Comparison of ENCODE assay signal across 9 mouse cellular contexts in the genomic region with DNA sequence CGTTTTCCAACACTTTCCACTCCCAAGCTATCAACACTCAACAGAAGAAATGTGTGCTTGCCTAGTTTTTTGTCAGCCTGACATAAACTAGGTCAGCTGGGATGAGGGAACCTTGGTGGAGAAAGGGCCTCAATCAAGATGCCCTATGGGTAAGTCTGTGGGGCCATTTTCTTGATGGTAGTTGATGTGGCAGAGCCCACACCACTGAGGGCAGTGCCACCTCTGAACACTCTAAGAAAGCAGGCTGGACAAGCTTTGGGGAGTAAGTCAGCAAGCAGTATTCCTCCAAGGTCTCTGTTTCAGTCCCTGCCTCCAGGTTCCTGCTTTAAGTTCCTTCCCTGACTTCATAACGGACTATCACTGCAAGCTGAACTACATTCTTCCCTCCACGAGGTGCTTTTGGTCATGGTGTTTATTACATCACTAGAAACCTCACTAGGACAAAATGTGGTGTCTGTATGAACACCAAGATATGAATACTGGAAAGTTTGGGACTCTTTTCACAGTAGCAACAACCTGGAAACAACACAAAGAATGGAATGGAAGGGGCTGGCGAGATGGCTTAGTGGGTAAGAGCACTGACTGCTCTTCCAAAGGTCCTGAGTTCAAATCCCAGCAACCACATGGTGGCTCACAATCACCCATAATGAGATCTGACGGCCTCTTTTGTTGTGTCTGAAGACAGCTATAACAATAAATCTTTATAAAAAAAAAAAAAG. TPM values are rescaled to one million over a fixed set of nuclear protein-coding genes. Genes with fewer than 3 reads are reported as not detected.
DNase-seq lines count a peak whose midpoint lies in the region; ATAC-seq and TF ChIP-seq lines count a peak whose summit lies in the region.
"Had no signal": no experiment of that assay in that cellular context is flagged by ENCODE, and none has a peak within 500 bp of the region (broad histone marks: within the 10 kb centered on the region; RNA-seq: fewer than 3 reads in every experiment).

No protein-coding gene starts in this region.

- peaks cover 20% of the 10 kb centered on the region for H3K36me3 ChIP-seq in heart, embryonic 10.5 days
- H3K36me3 ChIP-seq in G1E (replicated peaks): peaks cover 30% of the 10 kb centered on the region
- 0 out of 2 replicates have a peak, but pooled peaks cover 4% of the 10 kb centered on the region for H3K36me3 ChIP-seq in hindbrain, embryonic 11.5 days (ENCODE audit: control insufficient read depth, insufficient read depth, low read length)
- H3K36me3 ChIP-seq in midbrain, embryonic 10.5 days: peaks cover 26% of the 10 kb centered on the region

- intact Hi-C loops in heart, postnatal 36 days (cut with DNase I): no loop called here

- no peaks in the 10 kb centered on the region for H3K9me3 ChIP-seq in heart, embryonic 10.5 days
- no peaks in the 10 kb centered on the region for H3K9me3 ChIP-seq in G1E (replicated peaks)
- no peaks in the 10 kb centered on the region for H3K9me3 ChIP-seq in hindbrain, embryonic 11.5 days (ENCODE audit: control insufficient read depth, low read length)
- no peaks in the 10 kb centered on the region for H3K9me3 ChIP-seq in midbrain, embryonic 10.5 days (replicated peaks)

- H3K27ac ChIP-seq in heart, embryonic 10.5 days: peak overlapping the region; percentile 96
- no peak overlapping the region; the same call in 1 of the 2 replicates for H3K27ac ChIP-seq in hindbrain, embryonic 11.5 days (ENCODE audit: low read depth, low read length)
- peak overlapping the region; percentile 96 for H3K27ac ChIP-seq in midbrain, embryonic 10.5 days (replicated peaks)

- no peak for TF ChIP-seq CTCF in G1E (IDR thresholded peaks at IDR 0.05; ENCODE audit: low read depth, low read length)

- peak overlapping the region; percentile 81 for H3K4me3 ChIP-seq in heart, embryonic 10.5 days
- peak overlapping the region; percentile 80; the same call in 1 of the 2 replicates for H3K4me3 ChIP-seq in G1E (ENCODE audit: low read depth, low read length)
- H3K4me3 ChIP-seq in hindbrain, embryonic 11.5 days (ENCODE audit: low read depth, low read length): peak overlapping the region; percentile 75
- peak overlapping the region; percentile 81 for H3K4me3 ChIP-seq in midbrain, embryonic 10.5 days

- H3K4me1 ChIP-seq in heart, embryonic 10.5 days: peaks cover 31% of the 10 kb centered on the region
- peaks cover 61% of the 10 kb centered on the region for H3K4me1 ChIP-seq in G1E (ENCODE audit: insufficient read depth, low read depth, low read length)
- peaks cover 13% of the 10 kb centered on the region for H3K4me1 ChIP-seq in hindbrain, embryonic 11.5 days (replicated peaks; ENCODE audit: control insufficient read depth, insufficient read depth, low read length)
- peaks cover 73% of the 10 kb centered on the region for H3K4me1 ChIP-seq in midbrain, embryonic 10.5 days

- H3K9ac ChIP-seq in hindbrain, embryonic 11.5 days (ENCODE audit: low read depth, low read length): peak overlapping the region; percentile 79; the same call in 1 of the 2 replicates

- peak overlapping the region; percentile 72 for H3K4me2 ChIP-seq in hindbrain, embryonic 11.5 days (replicated peaks; ENCODE audit: low read depth, low read length)

- no peak for ATAC-seq in G1E (ENCODE audit: extremely low read depth, insufficient number of reproducible peaks, low FRiP score, poor library complexity, severe bottlenecking)
- ATAC-seq in hindbrain, embryonic 11.5 days (ENCODE audit: low FRiP score): no peak

- WGBS in heart, embryonic 10.5 days: 79% methylated on average over 5 of the region's 5 CpGs
- 83% methylated on average over 5 of the region's 5 CpGs for WGBS in hindbrain, embryonic 11.5 days
- WGBS in midbrain, embryonic 10.5 days: 80% methylated on average over 5 of the region's 5 CpGs

- no peak for DNase-seq in heart, embryonic 10.5 days (ENCODE audit: low spot score)
- DNase-seq in heart, postnatal 36 days: no peak
- DNase-seq in G1E (ENCODE audit: low spot score): no peak
- DNase-seq in hindbrain, embryonic 11.5 days (ENCODE audit: low spot score): no peak
- no peak for DNase-seq in midbrain, embryonic 10.5 days (ENCODE audit: low spot score)
- DNase-seq in left cerebral cortex, adult 18-20 months (ENCODE audit: low spot score in 2 of 2): no peak
- no peak for DNase-seq in adrenal gland, adult 8-10 months
- no peak for DNase-seq in adrenal gland, postnatal 4 days (ENCODE audit: low spot score in 2 of 2)

- H3K27me3 ChIP-seq in heart, embryonic 10.5 days (ENCODE audit: insufficient read depth, poor library complexity, severe bottlenecking): no peaks in the 10 kb centered on the region
- H3K27me3 ChIP-seq in G1E (ENCODE audit: insufficient read depth, low read length): no peaks in the 10 kb centered on the region; the same call in 1 of the 2 replicates
- H3K27me3 ChIP-seq in hindbrain, embryonic 11.5 days (ENCODE audit: control insufficient read depth, insufficient read depth, low read length): no peaks in the 10 kb centered on the region
- no peaks in the 10 kb centered on the region for H3K27me3 ChIP-seq in midbrain, embryonic 10.5 days (ENCODE audit: low read depth, poor library complexity, severe bottlenecking)

RNA-seq across cellular contexts. Expression of a gene that starts 0.7 kb away (rescaled TPM):
- polyA plus RNA-seq in heart, embryonic 10.5 days (2016; fragmentation: Nextera tagmentation; extraction: Ambion mirVana): 32.3 and 59.4 TPM in 2 replicates
- total RNA-seq in heart, postnatal 36 days (2021): 10 to 100 TPM; 34.6 to 35.8 TPM
- total RNA-seq in G1E (2014; fragmentation: Nextera tagmentation): 18.1 and 38.7 TPM in 2 replicates
- total RNA-seq in G1E (2017): 28.2 and 36.8 TPM in 2 replicates
- 330 and 397 TPM in 2 replicates for polyA plus RNA-seq in G1E (2012)
- 58.4 and 61.5 TPM in 2 replicates for polyA plus RNA-seq in hindbrain, embryonic 11.5 days (2014; fragmentation: Nextera tagmentation; extraction: Ambion mirVana)
- polyA plus RNA-seq in midbrain, embryonic 10.5 days (2016; fragmentation: Nextera tagmentation; extraction: Ambion mirVana): 47.8 and 48.9 TPM in 2 replicates
- total RNA-seq in left cerebral cortex, adult 18-20 months (2021): 10 to 100 TPM; 44.6 to 46.4 TPM
- 100 to 1,000 TPM in 2 of 4 experiments, 10 to 100 TPM in 2; 75.9 to 120 (median 98.1) TPM for total RNA-seq in adrenal gland, adult 8-10 months (2022)
- 100 to 1,000 TPM; 129 to 135 TPM for total RNA-seq in adrenal gland, postnatal 4 days (2021)

RNA-seq across cellular contexts. Expression of a gene that starts 3.1 kb away (rescaled TPM):
- polyA plus RNA-seq in heart, embryonic 10.5 days (2016; fragmentation: Nextera tagmentation; extraction: Ambion mirVana): 3.4 and 6.5 TPM in 2 replicates
- total RNA-seq in heart, postnatal 36 days (2021): 1 to 10 TPM; 7.7 to 9.4 TPM
- total RNA-seq in G1E (2014; fragmentation: Nextera tagmentation) (5.3 and 9.6 TPM in 2 replicates), G1E (2017) (0.41 and 2.3 TPM in 2 replicates)
- 1.7 and 2.2 TPM in 2 replicates for polyA plus RNA-seq in G1E (2012)
- 6.8 and 9.2 TPM in 2 replicates for polyA plus RNA-seq in hindbrain, embryonic 11.5 days (2014; fragmentation: Nextera tagmentation; extraction: Ambion mirVana)
- 5.1 and 5.2 TPM in 2 replicates for polyA plus RNA-seq in midbrain, embryonic 10.5 days (2016; fragmentation: Nextera tagmentation; extraction: Ambion mirVana)
- total RNA-seq in left cerebral cortex, adult 18-20 months (2021): 1 to 10 TPM; 2.7 to 4.4 TPM
- 1 to 10 TPM; 2.2 to 4.5 (median 2.7) TPM for total RNA-seq in adrenal gland, adult 8-10 months (2022)
- total RNA-seq in adrenal gland, postnatal 4 days (2021): 1 to 10 TPM; 5.2 to 5.4 TPM

RNA-seq across cellular contexts. Expression of a gene that starts 22.5 kb away (rescaled TPM):
- polyA plus RNA-seq in heart, embryonic 10.5 days (2016; fragmentation: Nextera tagmentation; extraction: Ambion mirVana): 0.26 TPM in 1 of 2 replicates, not detected in the other
- total RNA-seq in heart, postnatal 36 days (2021): not detected
- not detected in 2 replicates for total RNA-seq in G1E (2014; fragmentation: Nextera tagmentation)
- 0.16 TPM in 1 of 2 replicates, not detected in the other for total RNA-seq in G1E (2017)
- not detected in 2 replicates for polyA plus RNA-seq in G1E (2012)
- 0.15 and 0.22 TPM in 2 replicates for polyA plus RNA-seq in hindbrain, embryonic 11.5 days (2014; fragmentation: Nextera tagmentation; extraction: Ambion mirVana)
- 0.22 and 0.36 TPM in 2 replicates for polyA plus RNA-seq in midbrain, embryonic 10.5 days (2016; fragmentation: Nextera tagmentation; extraction: Ambion mirVana)
- not detected for total RNA-seq in left cerebral cortex, adult 18-20 months (2021)
- not detected for total RNA-seq in adrenal gland, adult 8-10 months (2022)
- total RNA-seq in adrenal gland, postnatal 4 days (2021): not detected
- polyA plus RNA-seq: large intestine, adult 2 months had no signal

RNA-seq across cellular contexts. Expression of a gene that starts 34.9 kb away (rescaled TPM):
- polyA plus RNA-seq in heart, embryonic 10.5 days (2016; fragmentation: Nextera tagmentation; extraction: Ambion mirVana): 3.4 and 4.8 TPM in 2 replicates
- 1 to 10 TPM; 3.2 to 3.3 TPM for total RNA-seq in heart, postnatal 36 days (2021)
- total RNA-seq in G1E (2014; fragmentation: Nextera tagmentation) (6.4 and 6.9 TPM in 2 replicates), G1E (2017) (15.1 and 18.8 TPM in 2 replicates)
- polyA plus RNA-seq in G1E (2012): 54.4 and 58.5 TPM in 2 replicates
- polyA plus RNA-seq in hindbrain, embryonic 11.5 days (2014; fragmentation: Nextera tagmentation; extraction: Ambion mirVana): 6.2 and 10.7 TPM in 2 replicates
- polyA plus RNA-seq in midbrain, embryonic 10.5 days (2016; fragmentation: Nextera tagmentation; extraction: Ambion mirVana): 7.9 and 8.3 TPM in 2 replicates
- 10 to 100 TPM; 68.8 to 74.6 TPM for total RNA-seq in left cerebral cortex, adult 18-20 months (2021)
- 10 to 100 TPM; 13.5 to 18.6 (median 16.5) TPM for total RNA-seq in adrenal gland, adult 8-10 months (2022)
- 10 to 100 TPM; 24.6 to 26.0 TPM for total RNA-seq in adrenal gland, postnatal 4 days (2021)
